ENCODE assay signal across 7 mouse cellular contexts in genomic region chr7:99534501-99534900, GRCm38 (mm10). TPM values are rescaled to one million over a fixed set of nuclear protein-coding genes. Genes with fewer than 3 reads are reported as not detected.
DNase-seq lines count a peak whose midpoint lies in the region; ATAC-seq and TF ChIP-seq lines count a peak whose summit lies in the region.

No protein-coding gene starts in this region.

- H3K9ac ChIP-seq in lung, embryonic 16.5 days (ENCODE audit: low read length) = no peak overlapping the region
- peak overlapping the region; percentile 89 for H3K9ac ChIP-seq in forebrain, embryonic 13.5 days
- peak overlapping the region; percentile 88 for H3K9ac ChIP-seq in limb, embryonic 13.5 days

- no peak for ATAC-seq in lung, embryonic 16.5 days (ENCODE audit: low read depth)
- no peak for ATAC-seq in forebrain, embryonic 13.5 days
- ATAC-seq in limb, embryonic 13.5 days (ENCODE audit: low FRiP score, low read depth) = no peak

- peak overlapping the region; percentile 89; the same call in 1 of the 2 replicates for H3K4me2 ChIP-seq in lung, embryonic 16.5 days (ENCODE audit: low read depth, low read length)
- H3K4me2 ChIP-seq in forebrain, embryonic 13.5 days = peak overlapping the region; percentile 87
- H3K4me2 ChIP-seq in limb, embryonic 13.5 days (replicated peaks) = peak overlapping the region; percentile 90

- no peaks in the 10 kb centered on the region for H3K36me3 ChIP-seq in lung, embryonic 16.5 days (ENCODE audit: control insufficient read depth, insufficient read depth, low read length)
- H3K36me3 ChIP-seq in forebrain, embryonic 13.5 days (ENCODE audit: poor library complexity, severe bottlenecking) = no peaks in the 10 kb centered on the region
- no peaks in the 10 kb centered on the region for H3K36me3 ChIP-seq in limb, embryonic 13.5 days
- no peaks in the 10 kb centered on the region for H3K36me3 ChIP-seq in small intestine, adult 2 months (ENCODE audit: control insufficient read depth, insufficient read depth, low read length)

- H3K27me3 ChIP-seq in lung, embryonic 16.5 days (ENCODE audit: control insufficient read depth, insufficient read depth, low read depth, low read length) = no peaks in the 10 kb centered on the region
- H3K27me3 ChIP-seq in forebrain, embryonic 13.5 days = no peaks in the 10 kb centered on the region
- no peaks in the 10 kb centered on the region for H3K27me3 ChIP-seq in limb, embryonic 13.5 days
- no peaks in the 10 kb centered on the region for H3K27me3 ChIP-seq in small intestine, adult 2 months (ENCODE audit: control insufficient read depth, insufficient read depth, low read length)

- peak overlapping the region; percentile 93 for H3K27ac ChIP-seq in lung, embryonic 16.5 days (ENCODE audit: low read length)
- peak overlapping the region; percentile 86 for H3K27ac ChIP-seq in forebrain, embryonic 13.5 days
- peak overlapping the region; percentile 69; the same call in 1 of the 2 replicates for H3K27ac ChIP-seq in limb, embryonic 13.5 days
- H3K27ac ChIP-seq in small intestine, adult 2 months (ENCODE audit: insufficient read depth, low read depth, low read length) = peak overlapping the region; percentile 14

- H3K9me3 ChIP-seq in lung, embryonic 16.5 days (ENCODE audit: control insufficient read depth, low read length) = no peaks in the 10 kb centered on the region
- no peaks in the 10 kb centered on the region for H3K9me3 ChIP-seq in forebrain, embryonic 13.5 days (replicated peaks)
- H3K9me3 ChIP-seq in limb, embryonic 13.5 days = no peaks in the 10 kb centered on the region

- intact Hi-C loops in left cerebral cortex, postnatal 25 days (cut with DNase I) = no loop called here

- no peak overlapping the region for H3K4me3 ChIP-seq in lung, embryonic 16.5 days (ENCODE audit: low read length)
- peak overlapping the region; percentile 71 for H3K4me3 ChIP-seq in forebrain, embryonic 13.5 days
- H3K4me3 ChIP-seq in limb, embryonic 13.5 days = peak overlapping the region; percentile 75
- H3K4me3 ChIP-seq in small intestine, adult 2 months (ENCODE audit: low read depth, low read length) = no peak overlapping the region

- TF ChIP-seq CTCF in small intestine, adult 2 months (IDR thresholded peaks at IDR 0.05; ENCODE audit: extremely low read depth, insufficient read length, insufficient replicate concordance, low read depth, low read length) = no peak

- DNase-seq in lung, postnatal 14 days = no peak
- no peak for DNase-seq in left cerebral cortex, postnatal 25 days (ENCODE audit: low spot score in 2 of 2)
- DNase-seq in left cerebral cortex, adult 11 months (ENCODE audit: low spot score) = no peak

- no peak for TF ChIP-seq POLR2A in small intestine, adult 2 months (IDR thresholded peaks at IDR 0.05; ENCODE audit: low read depth, low read length)

- peaks cover 31% of the 10 kb centered on the region for H3K4me1 ChIP-seq in lung, embryonic 16.5 days (replicated peaks; ENCODE audit: control insufficient read depth, insufficient read depth, low read length)
- H3K4me1 ChIP-seq in forebrain, embryonic 13.5 days = peaks cover 46% of the 10 kb centered on the region
- peaks cover 47% of the 10 kb centered on the region for H3K4me1 ChIP-seq in limb, embryonic 13.5 days
- peaks cover 51% of the 10 kb centered on the region for H3K4me1 ChIP-seq in small intestine, adult 2 months (ENCODE audit: control insufficient read depth, insufficient read depth, insufficient read length, low read length)

- WGBS in lung, embryonic 16.5 days = 35% methylated on average over 5 of the region's 5 CpGs
- 32% methylated on average over 5 of the region's 5 CpGs for WGBS in forebrain, embryonic 13.5 days
- WGBS in limb, embryonic 13.5 days = 26% methylated on average over 5 of the region's 5 CpGs
- 63% methylated on average over 5 of the region's 5 CpGs for WGBS in small intestine, adult 2 months

RNA-seq across cellular contexts. Expression of gene Arrb1, which starts 0.8 kb away (rescaled TPM):
- 20.6 and 20.9 TPM in 2 replicates for polyA plus RNA-seq in lung, embryonic 16.5 days (2015; fragmentation: Nextera tagmentation; extraction: Ambion mirVana)
- 7.4 and 10.6 TPM in 2 replicates for polyA plus RNA-seq in forebrain, embryonic 13.5 days (2015; fragmentation: Nextera tagmentation; extraction: Ambion mirVana)
- 6.1 and 6.8 TPM in 2 replicates for polyA plus RNA-seq in limb, embryonic 13.5 days (2015; fragmentation: Nextera tagmentation; extraction: Ambion mirVana)
- polyA plus RNA-seq in small intestine, adult 2 months (2012; rRNA removed) = 34.3 and 66.7 TPM in 2 replicates
- total RNA-seq in left cerebral cortex, postnatal 25 days (2021) = 100 to 1,000 TPM; 180 to 181 TPM

RNA-seq across cellular contexts. Expression of gene Rps3, which starts 51.0 kb away (rescaled TPM):
- 818 and 826 TPM in 2 replicates for polyA plus RNA-seq in lung, embryonic 16.5 days (2015; fragmentation: Nextera tagmentation; extraction: Ambion mirVana)
- 638 and 696 TPM in 2 replicates for polyA plus RNA-seq in forebrain, embryonic 13.5 days (2015; fragmentation: Nextera tagmentation; extraction: Ambion mirVana)
- 767 and 820 TPM in 2 replicates for polyA plus RNA-seq in limb, embryonic 13.5 days (2015; fragmentation: Nextera tagmentation; extraction: Ambion mirVana)
- polyA plus RNA-seq in small intestine, adult 2 months (2012; rRNA removed) = 139 and 203 TPM in 2 replicates
- total RNA-seq in left cerebral cortex, postnatal 25 days (2021) = 100 to 1,000 TPM; 230 to 233 TPM

Comparison
In these comparisons a context has a peak if more than half of its experiments do, and no peak if none do; other contexts are left out.
1. H3K27ac ChIP-seq: peak in every context shown above with its lines; median percentile 93 in lung, embryonic 16.5 days; 86 in forebrain, embryonic 13.5 days; 69 in limb, embryonic 13.5 days; 14 in small intestine, adult 2 months.
2. H3K4me3 ChIP-seq: peak in forebrain, embryonic 13.5 days (single experiment) and limb, embryonic 13.5 days (single experiment); none in lung, embryonic 16.5 days (single experiment) and small intestine, adult 2 months (single experiment).
3. Peak in every context shown above with its lines, with median percentiles within 50 percentile points of each other: H3K4me2 ChIP-seq.